Mouse (Mus musculus) embryo, embryonic 9.5 days (tissue): Measurements from ENCODE around the gene Sdk1.

Experiments
- DNase-seq: peaks from one replicate; pipeline ENCODE4 v3.0.0-alpha.2; 2017; ENCODE audit errors: extremely low spot score

Sdk1 gene

DNA sequence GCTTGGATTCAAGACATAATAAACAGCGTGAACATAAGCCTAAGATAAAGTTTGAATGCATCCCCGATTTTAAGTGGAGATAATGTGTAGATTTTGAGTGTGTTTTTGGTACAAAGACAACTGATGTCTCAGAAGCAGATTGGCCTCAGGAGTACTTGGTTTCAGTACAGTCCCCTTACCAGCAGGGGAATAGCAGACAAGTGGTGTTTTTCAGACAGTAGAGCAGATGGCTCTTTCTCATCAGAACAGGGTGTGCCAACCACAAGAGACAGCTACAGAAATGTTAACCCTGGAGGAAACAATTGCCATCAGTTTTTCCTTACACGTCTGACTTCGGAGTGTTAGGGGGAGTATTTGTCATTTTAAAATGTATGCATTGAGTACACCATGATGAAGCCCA lies 83.6 kb downstream of the Sdk1 start:
- no peak for DNase-seq

DNA sequence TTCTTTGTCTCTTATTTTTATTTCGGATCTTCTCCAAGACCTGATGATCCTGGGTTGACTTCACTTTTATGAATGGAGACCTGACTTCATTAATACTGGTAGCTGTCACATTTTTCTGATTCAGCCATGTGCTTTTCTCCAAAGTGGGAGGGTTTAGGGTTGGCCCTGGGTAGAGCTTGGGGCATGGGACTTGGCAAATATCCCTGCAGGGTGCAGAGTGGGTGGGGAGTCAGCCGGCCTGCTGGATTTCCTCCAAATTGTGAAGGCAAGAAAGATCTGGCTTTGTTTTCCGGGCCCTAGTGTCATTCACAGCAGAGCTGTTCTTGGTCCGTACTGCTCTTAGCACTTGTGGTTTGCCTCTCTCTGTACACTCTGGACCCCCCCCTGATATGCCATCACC lies 103.1 kb downstream of the Sdk1 start:
- no peak for DNase-seq

DNA sequence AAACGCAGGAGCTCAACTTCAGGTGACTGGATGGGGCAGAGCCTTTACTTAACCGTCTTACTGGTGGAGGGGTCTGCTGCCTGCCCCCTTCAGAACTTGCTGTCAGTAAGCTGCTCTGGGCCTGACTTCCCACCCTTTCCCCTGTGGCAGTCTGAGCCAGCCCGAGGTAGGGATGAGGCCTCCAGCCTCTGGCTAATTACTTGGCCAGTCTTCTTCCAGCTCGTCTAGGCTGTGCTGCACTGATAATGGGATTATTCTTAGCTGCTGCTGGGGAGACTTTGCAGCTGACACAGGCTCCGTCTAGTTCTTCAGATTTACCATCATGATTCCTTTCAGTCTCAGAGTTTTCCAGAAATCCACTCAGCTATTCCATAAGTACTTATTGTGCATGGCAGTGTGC lies 104.2 kb downstream of the Sdk1 start:
- DNase-seq: no peak

DNA sequence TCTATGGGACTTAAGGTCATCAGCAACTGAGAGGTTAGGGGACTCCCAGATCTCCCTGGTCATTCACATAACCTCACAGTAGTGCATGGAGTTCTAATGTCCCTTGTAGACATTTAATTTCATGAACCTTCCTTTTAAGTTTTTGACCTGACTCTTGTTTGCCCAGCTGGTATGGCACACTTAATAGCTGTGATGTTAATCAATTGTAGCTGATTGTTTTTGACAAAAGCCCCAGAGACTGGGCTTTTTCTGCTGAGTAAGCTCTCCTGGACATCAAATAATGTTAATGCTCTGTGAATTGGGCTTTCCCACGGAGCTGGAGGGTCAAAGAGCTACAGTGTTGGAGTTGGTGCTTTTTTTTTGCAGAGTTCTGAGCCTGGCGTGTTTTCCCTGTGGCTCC lies 121.4 kb downstream of the Sdk1 start:
- DNase-seq: no peak

DNA sequence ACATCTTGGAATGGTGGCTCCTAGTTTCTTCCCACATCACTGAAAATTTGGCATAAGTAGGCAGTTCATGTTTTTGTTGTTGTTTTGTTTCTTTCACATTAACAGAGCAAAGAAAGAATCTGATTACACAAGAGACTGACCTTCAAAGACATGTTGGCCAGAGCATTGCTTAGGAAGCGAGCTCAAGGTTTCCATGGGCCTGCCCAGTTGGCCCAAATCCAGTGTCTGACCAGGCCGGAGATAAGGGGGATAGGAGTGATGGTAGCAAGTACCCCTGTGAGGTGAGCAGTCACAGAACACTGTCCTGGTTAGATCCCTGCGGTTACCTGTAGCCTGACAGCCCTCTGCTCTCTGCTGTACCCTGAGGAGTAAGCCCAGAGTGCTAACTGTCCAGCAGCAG lies 122.7 kb downstream of the Sdk1 start:
- no peak for DNase-seq

DNA sequence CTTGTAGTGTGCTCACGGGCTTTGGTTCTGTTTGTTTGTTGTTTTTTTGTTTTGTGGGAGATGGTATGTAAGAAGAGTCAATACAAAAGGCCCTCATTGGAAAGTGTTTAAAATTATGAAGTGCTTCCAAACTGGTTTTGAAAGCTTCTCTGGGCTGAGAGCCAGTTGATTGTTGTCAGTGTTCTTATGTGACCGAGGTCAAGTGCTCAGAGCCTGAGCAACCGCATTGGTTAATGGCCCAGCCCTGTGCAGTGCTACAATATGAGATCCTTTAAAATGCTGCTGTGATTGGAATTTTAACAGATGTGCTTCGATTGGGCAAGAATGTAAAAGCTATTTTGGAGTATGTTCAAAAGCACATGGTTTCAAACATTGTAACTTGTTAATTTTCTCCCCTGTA lies 127.3 kb downstream of the Sdk1 start:
- DNase-seq: no peak

DNA sequence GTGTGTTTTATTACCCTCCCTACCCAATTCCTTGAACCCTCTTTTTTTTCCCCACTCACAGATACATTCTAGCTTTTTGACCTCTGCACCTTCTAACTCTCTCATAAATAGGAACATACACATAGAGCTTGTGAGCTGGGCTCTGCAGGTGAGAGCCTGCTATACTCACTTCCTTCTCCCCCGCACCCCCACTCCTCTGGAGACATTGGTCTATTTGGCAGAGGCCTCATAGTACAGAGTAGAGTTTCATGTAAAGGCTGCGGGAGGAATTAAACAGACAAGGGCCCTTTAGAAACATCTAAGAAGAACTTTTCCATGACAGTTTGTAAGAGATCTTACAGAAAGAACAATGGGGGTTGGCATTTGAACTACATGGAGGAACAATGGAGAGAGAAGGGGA lies 133.5 kb downstream of the Sdk1 start:
- no peak for DNase-seq

DNA sequence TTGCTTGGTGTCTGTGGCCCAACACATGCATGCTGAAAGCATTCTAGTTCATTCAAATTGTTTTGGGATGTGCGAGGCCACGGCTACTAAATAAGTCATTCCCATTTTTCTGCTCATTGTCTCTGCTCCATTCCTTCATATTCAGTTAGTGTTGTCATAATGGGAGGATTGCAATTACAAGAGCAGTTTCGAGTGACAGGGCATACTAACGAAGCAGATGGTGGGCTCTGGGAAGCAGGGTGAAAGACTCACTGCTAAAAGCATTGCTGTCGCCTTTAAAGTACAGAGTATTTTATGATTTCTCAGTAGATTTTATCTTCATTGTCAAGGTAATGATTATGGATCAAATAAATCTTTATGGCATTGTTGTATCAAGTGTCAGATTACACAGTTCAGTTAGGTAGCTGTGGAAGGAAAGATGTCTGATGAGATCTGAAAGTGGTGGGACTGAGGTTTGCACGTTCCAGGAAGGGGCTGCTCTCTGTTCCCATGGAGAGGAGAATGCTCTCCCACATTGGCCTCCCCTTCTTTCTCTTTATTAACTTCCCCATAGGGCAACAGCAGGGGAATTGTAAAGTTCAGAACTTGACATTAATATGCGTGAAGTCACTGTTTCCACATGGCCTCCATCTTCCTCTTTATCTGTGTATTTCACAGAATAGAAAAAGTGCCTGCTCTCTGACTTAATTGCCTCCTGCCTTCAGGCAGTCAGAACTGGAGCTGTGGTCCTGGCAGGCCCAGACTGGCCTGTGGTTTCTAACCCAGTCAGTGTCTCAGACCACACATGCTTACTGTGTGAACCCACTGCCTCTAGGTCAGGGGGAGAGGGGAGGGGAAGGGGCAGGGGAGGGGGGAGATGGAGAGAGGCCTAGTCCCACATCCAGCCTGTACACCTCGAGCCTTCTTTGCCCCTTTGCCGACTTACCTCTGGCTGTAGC lies 138.8 kb downstream of the Sdk1 start:
- peak; percentile 29 for DNase-seq

DNA sequence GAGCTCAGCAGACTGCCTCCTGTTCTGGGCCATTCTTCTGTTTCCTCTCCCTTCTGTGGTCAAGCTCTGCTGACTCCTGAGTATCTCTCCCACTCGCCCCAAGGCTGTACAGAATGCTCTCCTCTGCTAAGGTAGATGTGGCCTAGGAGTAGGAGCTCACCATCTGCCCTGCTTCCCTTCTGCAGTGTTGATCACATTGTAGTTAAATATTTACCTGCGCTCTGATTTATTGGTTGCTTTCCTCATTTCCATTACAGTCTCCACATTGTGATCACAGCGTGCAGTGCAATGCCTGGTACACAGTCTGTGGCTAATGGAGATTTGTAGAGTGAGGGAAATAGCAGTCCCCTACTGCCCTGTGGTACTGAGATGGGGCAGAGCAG lies 139.5 kb downstream of the Sdk1 start:
- no peak for DNase-seq

DNA sequence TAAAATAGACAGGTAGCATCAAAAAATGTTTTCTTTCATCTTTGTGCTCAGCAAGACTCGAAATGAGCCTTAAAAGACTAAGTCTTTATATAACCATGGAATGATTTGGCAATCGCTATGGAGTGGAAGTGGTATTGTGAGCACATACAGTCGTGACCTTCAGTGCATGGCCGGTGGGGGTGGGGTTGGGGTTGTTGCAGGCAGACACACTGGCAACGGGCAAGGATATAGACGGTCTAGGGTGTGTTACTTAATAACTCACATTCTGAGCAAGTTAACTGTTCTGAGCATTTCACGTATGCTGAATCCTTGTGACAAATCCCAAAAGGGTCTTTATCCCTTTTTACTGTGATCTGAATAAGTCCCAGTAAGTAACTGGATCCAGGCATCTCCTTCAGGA lies 140.3 kb downstream of the Sdk1 start:
- no peak for DNase-seq

DNA sequence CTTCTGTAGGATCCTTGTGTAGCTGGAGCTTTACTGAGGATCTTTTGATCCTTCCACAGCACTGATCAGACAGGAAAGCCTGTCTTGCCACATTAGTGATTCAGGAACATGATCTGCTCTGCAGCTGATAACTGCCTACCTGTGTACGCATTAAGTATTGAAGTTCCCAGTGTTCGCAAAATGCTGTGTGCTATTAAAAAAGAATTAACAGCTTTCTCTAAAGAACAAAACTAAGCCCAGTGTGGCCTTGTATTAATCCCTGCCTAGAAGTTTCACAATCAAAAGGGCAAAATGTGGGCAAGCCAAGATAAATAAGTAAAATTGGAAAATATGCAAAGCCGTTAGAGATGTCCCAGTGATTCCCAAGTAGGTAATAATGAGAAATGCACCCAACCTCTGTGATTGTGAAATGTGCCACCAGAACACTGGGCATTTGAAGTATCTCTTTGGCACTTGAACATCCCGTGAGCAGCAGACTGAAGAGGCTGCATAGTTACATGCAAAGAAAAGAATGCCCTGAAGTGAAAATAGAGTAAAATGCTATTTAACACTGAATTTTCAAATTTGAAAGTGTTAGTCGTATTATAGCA lies 141.1 kb downstream of the Sdk1 start:
- DNase-seq: no peak

DNA sequence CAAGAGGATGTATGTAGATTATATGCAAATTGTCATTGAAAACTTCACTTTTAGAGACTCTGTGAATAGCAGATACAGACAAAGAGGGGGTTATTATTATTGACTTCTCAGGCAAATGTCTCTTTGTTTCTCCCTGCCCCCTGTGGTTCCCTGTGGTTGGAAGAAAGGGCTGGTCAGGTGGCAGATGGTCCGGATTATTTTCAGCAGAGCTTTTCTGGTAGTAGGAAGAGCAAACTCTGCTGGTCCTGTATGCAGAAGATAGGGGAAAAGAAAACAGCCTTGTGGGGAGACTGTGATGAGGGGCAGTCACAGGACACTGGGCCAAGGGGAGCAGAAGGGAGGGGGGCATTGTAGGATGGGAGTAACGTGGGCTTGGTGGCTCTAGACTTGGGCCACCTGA lies 147.2 kb downstream of the Sdk1 start:
- DNase-seq: no peak

DNA sequence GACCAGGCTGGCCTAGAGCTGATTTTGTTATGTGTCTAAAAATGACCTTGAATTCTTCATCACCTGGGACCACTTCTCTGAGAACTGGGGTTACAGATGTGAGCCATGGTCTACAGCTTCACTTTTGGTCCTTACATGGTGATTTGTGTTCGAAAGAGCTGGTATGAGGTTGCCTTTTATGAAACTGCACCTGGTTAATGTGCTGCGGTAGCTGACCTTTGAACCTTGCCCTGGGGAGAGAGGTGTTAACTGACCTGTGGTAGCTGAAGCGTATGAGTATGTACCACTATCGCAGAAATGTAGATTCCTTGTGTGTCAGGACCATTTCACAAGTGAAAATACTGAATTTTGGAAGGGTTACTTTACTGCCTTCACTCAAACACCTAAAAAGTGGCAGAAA lies 149.3 kb downstream of the Sdk1 start:
- DNase-seq: no peak

DNA sequence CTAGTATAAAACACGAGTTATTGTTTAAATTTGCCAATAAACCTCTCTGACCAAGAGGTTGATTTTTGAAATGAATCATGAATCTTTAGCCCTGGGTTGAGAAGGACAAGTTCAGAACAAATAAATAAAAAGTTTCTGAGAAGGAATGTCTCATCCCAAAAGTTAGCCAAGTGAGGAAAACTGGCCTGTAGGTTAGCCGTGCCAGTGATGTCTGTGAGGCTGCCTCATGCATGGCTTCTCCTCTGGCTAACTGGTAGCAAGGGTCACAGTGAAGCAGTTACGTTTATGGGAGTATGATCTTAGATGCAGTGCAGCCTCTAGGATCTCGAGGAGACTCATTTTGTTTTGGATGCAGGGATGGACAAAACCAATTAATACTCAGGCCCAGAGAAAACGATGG lies 149.9 kb downstream of the Sdk1 start:
- DNase-seq: no peak

DNA sequence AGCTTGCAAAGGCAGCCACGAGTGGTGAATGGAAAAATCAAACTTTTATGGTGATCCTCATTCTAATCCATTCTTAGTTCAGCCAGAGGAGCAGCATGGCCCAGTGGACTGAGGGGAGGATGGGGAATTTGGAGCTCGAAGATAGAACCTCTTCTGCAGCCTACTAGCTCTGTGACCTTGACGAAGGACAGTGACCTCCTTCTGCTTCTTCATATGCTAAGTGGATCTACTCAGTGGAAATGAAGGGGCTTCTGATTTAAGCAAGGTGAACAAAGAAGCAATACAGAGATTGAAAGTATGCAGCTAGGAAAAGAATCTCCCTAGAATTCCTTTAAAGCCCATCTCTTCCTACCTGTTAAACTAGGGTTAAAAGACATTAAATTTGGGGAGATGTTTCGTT lies 152.6 kb downstream of the Sdk1 start:
- DNase-seq: no peak

DNA sequence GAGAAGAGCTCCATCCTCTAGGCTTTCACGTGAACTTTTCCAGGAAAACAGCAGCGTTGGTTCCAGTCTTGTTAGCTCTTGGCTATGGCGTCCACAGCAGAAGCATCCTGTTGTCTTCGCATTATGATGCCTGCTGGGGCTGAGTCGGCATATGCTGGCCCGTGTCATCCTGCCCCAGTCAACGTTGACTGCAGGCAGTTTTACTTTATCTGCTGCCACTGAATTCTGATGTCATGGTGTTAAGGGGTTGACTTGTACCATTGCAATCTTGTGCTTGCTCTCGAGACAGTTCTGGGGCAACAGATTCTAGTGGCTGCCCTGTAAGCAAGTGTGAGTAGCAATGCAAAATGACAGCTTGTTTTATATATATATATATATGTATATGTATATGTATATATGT lies 153.3 kb downstream of the Sdk1 start:
- DNase-seq: no peak

DNA sequence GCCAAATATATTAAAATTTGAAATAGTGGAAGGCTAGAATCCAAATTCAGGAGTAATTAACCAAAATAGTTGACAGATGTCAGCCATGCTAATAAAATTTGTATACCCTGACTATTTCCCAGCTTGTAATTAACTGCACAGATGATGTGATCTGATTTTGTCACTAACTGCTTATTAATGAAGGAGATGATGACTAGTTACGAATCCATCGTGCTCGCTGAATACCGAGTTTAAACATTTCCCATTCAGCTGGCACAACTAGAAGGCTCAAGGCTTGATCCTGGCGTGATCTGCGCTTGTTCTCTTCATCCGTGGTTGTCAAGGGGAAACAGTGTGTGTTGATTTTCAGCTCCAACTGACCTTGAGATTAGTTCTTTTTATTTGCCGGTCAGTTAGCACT lies 162.5 kb downstream of the Sdk1 start:
- no peak for DNase-seq

DNA sequence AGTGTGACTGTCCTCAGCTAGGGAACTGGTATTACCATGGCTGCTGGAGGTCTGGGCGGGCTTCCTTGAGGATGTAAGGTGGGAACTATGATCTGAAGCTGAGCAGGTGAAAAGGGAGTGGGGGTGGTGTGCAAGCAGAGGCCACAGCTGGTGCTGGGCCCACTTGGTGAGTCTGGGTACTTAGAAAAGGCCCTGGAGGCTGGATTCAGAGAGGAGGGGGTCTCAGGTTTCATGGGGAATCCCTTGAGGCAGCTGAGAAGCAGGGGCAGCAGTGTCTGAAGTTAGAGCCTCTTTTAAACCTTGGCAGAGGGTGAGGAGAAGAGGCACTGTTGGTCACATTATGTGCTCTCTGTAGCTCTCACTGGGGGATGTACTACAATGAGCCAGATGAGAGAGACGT lies 163.4 kb downstream of the Sdk1 start:
- DNase-seq: no peak

DNA sequence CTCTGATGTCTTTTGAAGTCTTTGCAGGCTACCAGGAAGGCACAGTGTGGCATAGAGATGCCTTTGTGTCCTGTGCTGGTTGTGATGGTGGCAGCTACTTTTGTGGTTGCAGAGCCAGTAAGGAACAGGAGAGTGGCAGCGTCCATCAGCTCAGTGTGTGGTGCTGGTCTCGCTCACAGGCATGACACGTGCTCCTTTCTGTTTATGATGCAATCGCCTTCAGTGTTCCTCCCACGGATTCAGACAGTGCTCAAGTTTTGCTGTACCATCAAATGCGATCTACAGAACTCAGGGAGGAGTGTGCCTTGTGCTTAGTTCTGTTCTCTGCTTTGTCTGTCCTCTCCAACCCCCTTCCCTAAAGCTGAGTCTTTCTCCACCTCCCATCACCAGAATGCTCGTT lies 165.6 kb downstream of the Sdk1 start:
- no peak for DNase-seq

DNA sequence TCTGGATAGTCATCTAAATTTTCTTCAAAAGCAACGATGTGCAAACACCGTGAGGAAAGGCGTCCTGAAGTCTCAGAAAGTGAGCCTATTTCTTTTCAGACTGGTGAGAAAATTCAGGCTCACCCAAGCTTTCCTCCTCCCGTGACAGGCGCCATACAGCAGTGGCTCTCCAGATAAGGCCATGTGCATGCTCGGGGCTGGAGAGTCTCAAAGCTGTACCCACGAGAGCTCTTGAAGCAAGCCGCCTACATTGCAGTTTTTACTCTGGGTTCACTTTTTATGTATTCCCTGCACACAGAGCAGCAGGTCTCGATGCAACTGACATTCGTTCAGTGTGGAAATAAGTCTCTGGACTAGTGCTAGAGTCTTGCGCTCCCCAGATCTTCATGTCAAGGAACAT lies 171.7 kb downstream of the Sdk1 start:
- DNase-seq: no peak

DNA sequence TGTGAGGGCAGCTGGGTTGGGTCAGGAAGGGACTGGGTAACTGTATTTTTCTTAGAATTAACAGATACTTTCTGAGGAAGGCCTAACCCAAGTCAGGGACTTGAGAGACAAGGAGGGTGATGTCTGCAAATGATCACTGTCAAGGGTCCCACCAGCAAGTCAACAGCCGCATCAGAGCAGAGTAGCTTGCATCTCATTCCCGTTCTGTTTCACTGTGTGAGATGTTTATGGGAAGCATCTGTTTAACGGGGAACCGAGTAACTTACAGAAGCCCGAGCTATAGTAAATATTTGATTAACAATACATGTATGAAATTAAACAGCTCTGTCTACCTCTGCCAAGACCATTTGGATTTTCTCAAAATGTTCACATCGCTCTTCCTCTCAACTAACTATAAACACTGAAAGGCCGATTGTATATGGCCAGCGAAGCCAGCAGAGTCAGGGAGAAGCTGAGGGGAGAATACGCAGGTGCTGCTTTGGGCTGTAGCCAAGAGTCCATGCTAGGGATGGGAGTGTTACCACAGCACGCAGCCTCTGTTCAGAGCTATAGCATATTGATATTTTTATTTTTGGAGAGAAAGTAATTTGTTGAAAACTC lies 174.5 kb downstream of the Sdk1 start:
- DNase-seq: no peak

DNA sequence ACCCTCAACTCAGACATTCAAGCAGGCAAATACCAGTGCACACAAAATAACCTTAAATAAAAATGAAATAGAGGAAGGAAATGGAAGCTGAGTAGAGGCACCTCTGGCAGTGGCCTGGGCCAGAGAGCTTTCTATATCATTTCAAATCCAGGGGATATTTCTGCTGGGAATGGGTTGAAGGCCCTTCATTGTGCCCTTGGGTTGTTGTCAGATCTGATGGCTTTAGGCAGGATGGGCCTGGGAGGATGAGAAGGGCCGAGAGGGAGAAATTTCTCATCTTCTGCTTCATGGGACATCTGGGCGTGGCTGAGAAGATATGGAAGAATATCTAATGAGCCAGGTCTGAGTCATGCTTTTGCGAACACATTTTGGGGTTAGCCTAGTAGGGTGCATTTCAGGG lies 186.8 kb downstream of the Sdk1 start:
- no peak for DNase-seq

DNA sequence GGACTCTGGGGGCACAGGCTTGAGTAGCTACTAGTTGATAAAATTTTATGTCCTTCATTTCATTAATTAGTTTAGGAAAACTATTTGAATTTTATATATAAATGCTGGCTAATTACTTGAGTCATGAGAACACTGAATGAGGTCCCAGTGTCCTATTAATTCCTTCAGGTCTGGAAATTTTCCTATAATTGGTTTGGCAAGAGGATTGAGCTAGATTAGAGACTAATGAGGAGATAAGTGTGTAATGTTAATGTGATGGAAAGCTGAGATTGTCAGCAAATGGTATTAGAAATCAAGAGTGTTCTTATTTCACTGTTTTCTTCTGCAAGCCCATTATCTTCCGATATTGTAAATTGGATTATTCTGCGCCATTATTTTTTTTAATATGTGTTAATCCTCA lies 192.0 kb downstream of the Sdk1 start:
- no peak for DNase-seq
